Mouse (Mus musculus): ENCODE results near the gene Gclc.
"Not testable (repeated sequence)": the region's sequence is repeated elsewhere in the genome, so short reads cannot be mapped to it uniquely, and the experiment has no call there.

The Gclc gene

GRCm38 (mm10) chr9:77725448-77725847, 28.9 kb upstream of the Gclc start:
- no peak for DNase-seq (ENCODE audit: low read depth, low spot score)
- Histone ChIP-seq H3K27me3 (ENCODE audit: control insufficient read depth, insufficient read depth, low read length, poor library complexity, severe bottlenecking) (no peaks in the 10 kb centered on the region), H3K36me3 (ENCODE audit: control insufficient read depth, insufficient read depth, low read length, poor library complexity, severe bottlenecking) (no peaks in the 10 kb centered on the region)

DNA sequence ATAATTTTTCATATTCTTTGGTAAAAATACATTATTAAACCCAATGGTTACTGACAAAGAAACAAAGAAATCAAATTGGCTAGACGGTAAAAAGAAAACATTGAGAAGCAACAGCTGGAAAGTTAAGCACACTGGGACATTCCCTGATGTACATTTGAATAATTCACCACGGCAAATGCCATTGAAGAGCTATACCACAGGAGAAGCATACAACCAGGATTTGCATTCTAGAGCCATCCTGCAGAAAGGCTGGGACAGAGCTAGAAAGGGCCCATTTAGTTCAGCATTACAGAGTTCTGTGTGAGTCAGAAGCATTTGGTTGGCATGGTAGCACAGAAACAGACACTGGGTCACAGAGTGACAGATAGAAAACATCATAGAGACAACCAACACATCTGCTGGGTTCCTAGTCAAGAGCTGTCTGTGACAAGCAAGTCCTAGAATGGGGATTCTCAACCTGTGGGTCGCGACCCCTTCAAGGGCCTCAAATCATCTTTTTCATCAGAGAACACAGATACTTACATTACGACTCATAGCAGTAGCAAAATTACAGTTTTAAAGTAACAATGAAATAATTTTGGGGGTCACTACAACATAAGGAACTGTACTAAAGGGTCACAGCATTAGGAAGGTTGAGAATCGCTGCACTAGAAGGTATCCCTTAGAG, 28.2 kb upstream of the Gclc start:
- Histone ChIP-seq H3K36me3 (ENCODE audit: control insufficient read depth, insufficient read depth, low read length, poor library complexity, severe bottlenecking) (no peaks in the 10 kb centered on the region), H3K27me3 (ENCODE audit: control insufficient read depth, insufficient read depth, low read length, poor library complexity, severe bottlenecking) (no peaks in the 10 kb centered on the region)
- DNase-seq (ENCODE audit: low read depth, low spot score), result no peak

DNA sequence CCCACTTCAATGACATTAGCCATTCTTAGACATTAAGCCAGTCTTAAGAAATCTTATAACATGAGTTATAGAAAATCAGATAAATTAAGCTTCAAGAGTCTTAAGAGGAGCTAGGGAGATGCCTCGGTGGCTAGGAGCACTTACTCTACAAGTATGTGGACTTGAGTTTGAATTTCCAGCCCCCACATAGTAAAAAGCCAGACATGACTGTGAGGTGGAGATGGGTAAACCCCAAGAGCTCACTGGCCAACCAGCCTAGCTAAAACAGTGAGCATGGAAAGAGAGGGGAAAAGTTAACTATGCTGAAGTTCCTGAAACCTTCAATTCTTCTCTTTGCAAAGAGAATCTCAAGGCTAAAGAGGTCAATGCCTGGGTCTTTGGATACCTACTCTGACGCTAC, 27.3 kb upstream of the Gclc start:
- no peak for DNase-seq (ENCODE audit: low read depth, low spot score)
- no peaks in the 10 kb centered on the region for H3K27me3 ChIP-seq (ENCODE audit: control insufficient read depth, insufficient read depth, low read length, poor library complexity, severe bottlenecking)
- no peaks in the 10 kb centered on the region for H3K36me3 ChIP-seq (ENCODE audit: control insufficient read depth, insufficient read depth, low read length, poor library complexity, severe bottlenecking)

- DNase-seq (ENCODE audit: low read depth, low spot score), result no peak
- no peaks in the 10 kb centered on the region for H3K36me3 ChIP-seq (ENCODE audit: control insufficient read depth, insufficient read depth, low read length, poor library complexity, severe bottlenecking)
- no peaks in the 10 kb centered on the region for H3K27me3 ChIP-seq (ENCODE audit: control insufficient read depth, insufficient read depth, low read length, poor library complexity, severe bottlenecking)
Observed at GRCm38 (mm10) chr9:77732067-77732466, 22.3 kb upstream of the Gclc start.

GRCm38 (mm10) chr9:77737298-77738041, 16.9 kb upstream of the Gclc start:
- peak; percentile 40 for DNase-seq (ENCODE audit: low read depth, low spot score)
- no peaks in the 10 kb centered on the region for H3K36me3 ChIP-seq (ENCODE audit: control insufficient read depth, insufficient read depth, low read length, poor library complexity, severe bottlenecking)
- no peaks in the 10 kb centered on the region for H3K27me3 ChIP-seq (ENCODE audit: control insufficient read depth, insufficient read depth, low read length, poor library complexity, severe bottlenecking)

- no peak for DNase-seq (ENCODE audit: low read depth, low spot score)
- Histone ChIP-seq H3K27me3 (ENCODE audit: control insufficient read depth, insufficient read depth, low read length, poor library complexity, severe bottlenecking) (no peaks in the 10 kb centered on the region), H3K36me3 (ENCODE audit: control insufficient read depth, insufficient read depth, low read length, poor library complexity, severe bottlenecking) (no peaks in the 10 kb centered on the region)
Observed at GRCm38 (mm10) chr9:77741452-77741851, 12.9 kb upstream of the Gclc start.

GRCm38 (mm10) chr9:77744798-77745197, 9.5 kb upstream of the Gclc start:
- no peaks in the 10 kb centered on the region for H3K36me3 ChIP-seq (ENCODE audit: control insufficient read depth, insufficient read depth, low read length, poor library complexity, severe bottlenecking)
- H3K27me3 ChIP-seq (ENCODE audit: control insufficient read depth, insufficient read depth, low read length, poor library complexity, severe bottlenecking), result no peaks in the 10 kb centered on the region
- no peak for DNase-seq (ENCODE audit: low read depth, low spot score)

DNA sequence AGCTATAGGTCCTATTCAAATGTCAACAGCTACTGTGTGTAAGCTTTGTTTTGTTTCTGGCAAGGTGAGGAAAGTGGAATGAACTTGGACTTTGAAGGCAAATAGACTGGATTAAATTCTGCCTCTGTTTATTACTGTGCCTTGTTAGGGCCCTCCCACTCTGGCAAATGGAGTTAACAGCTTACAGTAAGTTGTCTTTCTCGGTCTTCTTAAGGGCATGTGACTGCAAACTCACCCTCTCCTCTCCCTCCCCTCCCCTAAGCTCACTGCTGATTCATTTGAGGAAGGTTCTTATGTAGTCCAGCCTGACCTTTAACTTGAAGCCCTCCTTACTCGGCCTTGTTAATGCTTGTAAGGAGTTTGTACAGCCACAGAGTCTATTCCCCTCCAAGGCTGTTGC, 8.0 kb upstream of the Gclc start:
- DNase-seq (ENCODE audit: low read depth, low spot score), result no peak
- Histone ChIP-seq H3K27me3 (ENCODE audit: control insufficient read depth, insufficient read depth, low read length, poor library complexity, severe bottlenecking) (no peaks in the 10 kb centered on the region), H3K36me3 (ENCODE audit: control insufficient read depth, insufficient read depth, low read length, poor library complexity, severe bottlenecking) (no peaks in the 10 kb centered on the region)

GRCm38 (mm10) chr9:77748292-77748691, 6.0 kb upstream of the Gclc start:
- H3K27me3 ChIP-seq (ENCODE audit: control insufficient read depth, insufficient read depth, low read length, poor library complexity, severe bottlenecking); DNase-seq (ENCODE audit: low read depth, low spot score); H3K36me3 ChIP-seq (ENCODE audit: control insufficient read depth, insufficient read depth, low read length, poor library complexity, severe bottlenecking): not testable (repeated sequence)

DNA sequence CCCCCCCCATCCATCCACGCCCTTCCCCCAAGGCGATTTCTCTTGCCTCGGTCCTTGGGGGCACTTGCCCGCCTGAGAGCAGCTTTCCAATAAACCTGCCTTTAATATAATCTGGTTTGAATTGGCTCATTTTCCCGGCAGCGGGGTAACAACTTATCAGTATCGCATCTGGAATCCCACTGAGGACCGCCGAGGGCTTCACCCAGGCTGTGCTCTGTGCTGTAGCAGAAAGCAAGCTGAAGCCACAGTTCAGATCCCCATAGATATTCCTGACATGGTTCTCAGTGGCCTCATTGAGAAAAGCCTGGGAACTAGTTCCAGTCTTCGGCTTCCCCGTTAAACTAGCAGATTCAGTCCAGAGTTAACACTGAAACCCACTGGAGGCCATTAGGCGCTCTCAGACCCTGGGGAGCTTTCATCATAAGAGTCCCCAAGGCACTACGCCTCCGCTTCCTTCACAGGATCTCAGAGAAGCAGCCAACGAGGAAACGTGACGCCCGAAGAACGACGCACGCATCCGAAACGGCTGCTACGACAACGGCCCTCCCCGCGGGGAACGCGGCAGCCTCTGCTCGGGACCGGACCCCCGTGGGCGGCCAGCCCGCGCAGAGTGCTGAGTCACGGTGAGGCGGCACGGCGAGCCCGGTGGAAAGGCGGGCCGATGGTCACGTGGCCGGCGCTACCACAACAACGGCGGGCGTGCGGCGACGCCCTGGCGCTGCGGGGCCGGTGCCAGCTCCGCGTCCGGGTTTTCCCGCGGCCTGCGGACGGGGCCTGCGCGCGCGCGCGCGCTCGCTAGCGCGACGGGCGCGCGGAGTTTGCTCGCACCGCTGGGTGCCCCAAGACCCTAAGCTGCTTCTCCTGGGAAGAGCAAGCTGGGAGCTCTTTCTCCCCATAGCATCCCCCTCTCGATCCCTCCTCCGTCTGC, 3.9 kb upstream of the Gclc start:
- Histone ChIP-seq H3K27me3 (ENCODE audit: control insufficient read depth, insufficient read depth, low read length, poor library complexity, severe bottlenecking) (no peaks in the 10 kb centered on the region), H3K36me3 (ENCODE audit: control insufficient read depth, insufficient read depth, low read length, poor library complexity, severe bottlenecking) (no peaks in the 10 kb centered on the region)
- DNase-seq (ENCODE audit: low read depth, low spot score), result peak; percentile 92

DNA sequence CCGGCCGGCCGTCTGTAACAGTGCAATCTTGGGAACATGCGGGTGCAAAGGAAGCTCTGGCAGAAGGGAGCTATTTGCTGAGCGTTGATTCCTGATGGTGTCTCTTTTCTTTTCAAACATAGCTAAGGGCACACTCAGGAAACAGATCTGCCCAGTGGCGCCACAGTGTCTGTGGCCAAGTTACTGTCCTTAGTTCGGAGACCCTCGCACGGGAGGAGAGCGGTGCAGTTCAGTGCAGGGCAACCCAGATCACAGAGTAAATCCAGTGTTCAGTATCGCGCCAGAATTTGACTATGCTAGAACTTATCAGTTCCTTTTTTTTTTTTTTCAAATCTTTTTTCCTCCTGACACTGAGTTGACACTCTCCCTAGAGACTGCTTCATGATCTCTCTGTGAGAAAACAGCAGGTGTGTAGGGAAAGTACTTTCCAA, 3.2 kb upstream of the Gclc start:
- H3K27me3 ChIP-seq (ENCODE audit: control insufficient read depth, insufficient read depth, low read length, poor library complexity, severe bottlenecking), result no peaks in the 10 kb centered on the region
- peak; percentile 79 for DNase-seq (ENCODE audit: low read depth, low spot score)
- H3K36me3 ChIP-seq (ENCODE audit: control insufficient read depth, insufficient read depth, low read length, poor library complexity, severe bottlenecking), result no peaks in the 10 kb centered on the region

- peak; percentile 70 for DNase-seq (ENCODE audit: low read depth, low spot score)
- no peaks in the 10 kb centered on the region for H3K27me3 ChIP-seq (ENCODE audit: control insufficient read depth, insufficient read depth, low read length, poor library complexity, severe bottlenecking)
- H3K36me3 ChIP-seq (ENCODE audit: control insufficient read depth, insufficient read depth, low read length, poor library complexity, severe bottlenecking), result no peaks in the 10 kb centered on the region
Observed at GRCm38 (mm10) chr9:77754728-77755402, 530 bp downstream of the Gclc start.

DNA sequence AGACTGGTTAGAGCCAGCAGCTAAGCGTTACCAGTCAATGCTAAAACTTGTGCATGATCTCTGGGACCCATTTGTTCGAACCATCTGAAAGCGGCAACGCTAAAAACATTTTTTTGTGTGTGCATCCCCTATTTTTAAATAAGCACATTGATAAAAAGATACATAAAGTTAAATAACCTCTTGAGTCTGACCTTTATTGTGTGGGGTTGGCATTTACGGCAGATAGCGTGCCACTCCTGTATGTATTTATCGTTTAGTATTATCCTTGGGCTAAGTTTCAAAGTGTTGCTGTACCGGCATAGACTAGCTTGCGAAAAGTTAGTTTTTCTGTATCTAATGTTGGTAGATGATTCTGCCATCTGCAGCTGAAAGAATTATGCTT, 1.1 kb downstream of the Gclc start:
- DNase-seq (ENCODE audit: low read depth, low spot score), result no peak
- H3K36me3 ChIP-seq (ENCODE audit: control insufficient read depth, insufficient read depth, low read length, poor library complexity, severe bottlenecking), result no peaks in the 10 kb centered on the region
- no peaks in the 10 kb centered on the region for H3K27me3 ChIP-seq (ENCODE audit: control insufficient read depth, insufficient read depth, low read length, poor library complexity, severe bottlenecking)

GRCm38 (mm10) chr9:77756076-77756475, 1.7 kb downstream of the Gclc start:
- Histone ChIP-seq H3K36me3 (ENCODE audit: control insufficient read depth, insufficient read depth, low read length, poor library complexity, severe bottlenecking) (no peaks in the 10 kb centered on the region), H3K27me3 (ENCODE audit: control insufficient read depth, insufficient read depth, low read length, poor library complexity, severe bottlenecking) (no peaks in the 10 kb centered on the region)
- DNase-seq (ENCODE audit: low read depth, low spot score), result peak; percentile 64

All from splenic B cell, adult 2 months (primary cell).